Mouse (Mus musculus): Measurements from ENCODE around the gene Msln.

GRCm38 (mm10) chr17:25802825-25803517 lies 48.8 kb upstream of the Msln start:
- no peak for TF ChIP-seq CTCF (IDR thresholded peaks at IDR 0.05; ENCODE audit: insufficient read depth, low read length)
- no peak for TF ChIP-seq POLR2A (IDR thresholded peaks at IDR 0.05; ENCODE audit: borderline replicate concordance, extremely low read depth, low read depth, low read length)
